Mouse (Mus musculus): Measurements from ENCODE around the gene Nfib.

DNA sequence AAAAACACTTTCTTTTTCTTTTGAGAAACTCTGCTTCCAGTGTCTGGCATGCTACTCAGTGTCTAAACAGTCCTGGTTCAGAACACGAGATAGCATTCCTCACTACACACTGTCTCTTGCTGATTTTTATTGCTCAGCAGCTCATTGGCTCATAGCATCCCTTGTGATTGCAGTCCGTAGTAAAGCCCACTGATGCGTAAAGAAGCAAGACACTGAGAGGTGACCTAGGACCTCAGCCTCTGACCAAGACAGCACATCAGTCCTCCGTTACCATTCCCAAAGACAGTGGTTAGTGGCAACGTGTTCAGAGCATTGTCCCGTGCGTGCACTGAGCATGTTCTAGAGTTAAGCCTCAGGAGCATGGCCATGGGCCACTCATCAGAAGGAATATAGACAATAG, 44.3 kb downstream of the Nfib start:
- no peak for TF ChIP-seq MEF2A (IDR thresholded peaks at IDR 0.05; ENCODE audit: extremely low read depth, insufficient replicate concordance, low read depth, low read length, poor library complexity, severe bottlenecking)
- TF ChIP-seq MAZ (IDR thresholded peaks at IDR 0.05; ENCODE audit: low read depth, low read length) = no peak
- TF ChIP-seq EP300 (IDR thresholded peaks at IDR 0.05; ENCODE audit: low read depth in 1 of 2, low read length in 2 of 2) = no peak
- no peak for TF ChIP-seq POLR2A (IDR thresholded peaks at IDR 0.05; ENCODE audit: control insufficient read depth in 1 of 2, insufficient read depth in 1 of 2, low read depth in 1 of 2, low read length in 2 of 2, poor library complexity in 1 of 2)
- no peak for TF ChIP-seq USF2 (IDR thresholded peaks at IDR 0.05; ENCODE audit: borderline replicate concordance in 1 of 2, insufficient read depth in 1 of 2, low read depth in 1 of 2, low read length in 2 of 2)
- TF ChIP-seq ZC3H11A (IDR thresholded peaks at IDR 0.05; ENCODE audit: low read depth, low read length) = no peak
- TF ChIP-seq E2F4 (IDR thresholded peaks at IDR 0.05; ENCODE audit: borderline replicate concordance, low read depth, low read length) = no peak
